Mouse (Mus musculus) liver, adult 2 months (tissue): Measurements from ENCODE around the gene Flnb.

Source experiments
- CTCF ChIP-seq: fragments of 200-500 bp; IDR thresholded peaks from 2 replicates; pipeline ENCODE4 v1.5.1; 2011; ENCODE audit warnings: low read depth, low read length, control low read depth
- POLR2A ChIP-seq: fragments of 200-500 bp; IDR thresholded peaks from 2 replicates; pipeline ENCODE4 v1.6.1; 2011; ENCODE audit warnings: low read length, control low read depth; ENCODE audit not compliant: insufficient read depth; ENCODE audit errors: extremely low read depth

GRCm38 (mm10) chr14:7964219-7964889 is 146.6 kb downstream of the Flnb start:
- no peak for TF ChIP-seq POLR2A
- TF ChIP-seq CTCF: peak; percentile 56
